Mouse (Mus musculus) neural tube, embryonic 11.5 days (tissue): ENCODE results near the gene Ganc. TPM values are rescaled to one million over a fixed set of nuclear protein-coding genes. Genes with fewer than 3 reads are reported as not detected.
A peak's percentile ranks its signal among the peaks of the same experiment; 100 is the strongest.

ENCODE experiments used
- ATAC-seq: fragments of 200-750 bp; cut with Nextera tagmentation; 2 replicates; pipeline ENCODE4 v1.8.0; 2017; ENCODE audit warnings: moderate number of reproducible peaks, mild to moderate bottlenecking, moderate TSS enrichment, moderate library complexity; ENCODE audit not compliant: insufficient read depth, low FRiP score, low TSS enrichment
- DNase-seq: peaks from one replicate; pipeline ENCODE4 v3.0.0-alpha.2; 2015; ENCODE audit warnings: low spot score
- H3K27ac ChIP-seq: fragments of 300-500 bp; sonication (generic); 2 replicates; pipeline ENCODE4 v1.5.1; 2014; ENCODE audit warnings: low read depth, mild to moderate bottlenecking, low read length
- H3K27me3 ChIP-seq: fragments of 300-500 bp; sonication (generic); 2 replicates; pipeline ENCODE4 v1.6.1; 2014; ENCODE audit warnings: mild to moderate bottlenecking, low read length, mixed read lengths; ENCODE audit not compliant: control insufficient read depth, insufficient read depth
- H3K36me3 ChIP-seq: fragments of 300-500 bp; sonication (generic); 2 replicates; pipeline ENCODE4 v1.6.1; 2014; ENCODE audit warnings: mild to moderate bottlenecking, low read length, moderate library complexity, mixed read lengths; ENCODE audit not compliant: control insufficient read depth, insufficient read depth
- H3K4me1 ChIP-seq: fragments of 300-500 bp; sonication (generic); 2 replicates; pipeline ENCODE4 v1.6.1; 2014; ENCODE audit warnings: low read length, mixed read lengths; ENCODE audit not compliant: control insufficient read depth, insufficient read depth
- H3K4me2 ChIP-seq: fragments of 300-500 bp; sonication (generic); 2 replicates; pipeline ENCODE4 v1.6.1; 2014; ENCODE audit warnings: low read depth, mild to moderate bottlenecking, moderate library complexity
- H3K4me3 ChIP-seq: fragments of 300-500 bp; sonication (generic); 2 replicates; pipeline ENCODE4 v1.5.1; 2014; ENCODE audit warnings: low read depth, low read length
- H3K9ac ChIP-seq: fragments of 300-500 bp; sonication (generic); 2 replicates; pipeline ENCODE4 v1.6.1; 2014; ENCODE audit warnings: mild to moderate bottlenecking, low read length
- H3K9me3 ChIP-seq: fragments of 300-500 bp; sonication (generic); 2 replicates; pipeline ENCODE4 v1.6.1; 2016; ENCODE audit warnings: low read length; ENCODE audit not compliant: control insufficient read depth
- WGBS: fragments of 180-500 bp; shearing (Covaris S2); extraction: QIAGEN DNeasy Blood & Tissue Kit; methylation state at CpG from one replicate; pipeline ENCODE4 v1.1.7; 2014; 5-methylcytosine and 5-hydroxymethylcytosine counted together
- polyA plus RNA-seq: library from polyadenylated mRNA; unstranded; fragments of >200 nt; fragmentation: Nextera tagmentation; extraction: Ambion mirVana; gene quantifications from 2 replicates; pipeline ENCODE4 v1.2.1, GENCODE M21; 2014

The Ganc gene
- polyA plus RNA-seq, 1 experiment from 2014 or later: 7.7 TPM

- Histone ChIP-seq H3K4me2 (no peak overlapping the region), H3K4me3 (no peak overlapping the region)
Measured at GRCm38 (mm10) chr2:120392406-120392805, 11.3 kb upstream of the Ganc start.

GRCm38 (mm10) chr2:120397951-120398350, 5.7 kb upstream of the Ganc start:
- no peak overlapping the region for H3K27ac ChIP-seq
- ATAC-seq (no peak), DNase-seq (no peak)
- no peak overlapping the region for H3K9ac ChIP-seq
- peaks cover 6% of the 10 kb centered on the region; the same call in 1 of the 2 replicates for H3K36me3 ChIP-seq
- H3K4me2 ChIP-seq: no peak overlapping the region
- H3K4me1 ChIP-seq: no peaks in the 10 kb centered on the region
- 100% methylated on average over 1 of the region's 1 CpGs for WGBS
- no peaks in the 10 kb centered on the region for H3K9me3 ChIP-seq
- no peaks in the 10 kb centered on the region for H3K27me3 ChIP-seq
- H3K4me3 ChIP-seq: no peak overlapping the region

More at GRCm38 (mm10) chr2:120392406-120392805, 11.3 kb upstream of the Ganc start:
- H3K9me3 ChIP-seq: no peaks in the 10 kb centered on the region
- H3K36me3 ChIP-seq: peaks cover 8% of the 10 kb centered on the region; the same call in 1 of the 2 replicates
- ATAC-seq (no peak), DNase-seq (no peak)
- H3K27ac ChIP-seq: no peak overlapping the region
- no peaks in the 10 kb centered on the region for H3K27me3 ChIP-seq
- no peaks in the 10 kb centered on the region for H3K4me1 ChIP-seq
- no peak overlapping the region for H3K9ac ChIP-seq

GRCm38 (mm10) chr2:120402813-120403212, 883 bp upstream of the Ganc start:
- peak overlapping the region; percentile 48; the same call in 1 of the 2 replicates for H3K4me3 ChIP-seq
- H3K27me3 ChIP-seq: no peaks in the 10 kb centered on the region
- H3K27ac ChIP-seq: no peak overlapping the region
- WGBS: 61% methylated on average over 3 of the region's 3 CpGs
- DNase-seq (no peak), ATAC-seq (no peak)
- H3K9me3 ChIP-seq: no peaks in the 10 kb centered on the region
- H3K36me3 ChIP-seq: peaks cover 2% of the 10 kb centered on the region; the same call in 1 of the 2 replicates
- H3K4me1 ChIP-seq: no peaks in the 10 kb centered on the region
- peak overlapping the region; percentile 53 for H3K4me2 ChIP-seq
- no peak overlapping the region for H3K9ac ChIP-seq

DNA sequence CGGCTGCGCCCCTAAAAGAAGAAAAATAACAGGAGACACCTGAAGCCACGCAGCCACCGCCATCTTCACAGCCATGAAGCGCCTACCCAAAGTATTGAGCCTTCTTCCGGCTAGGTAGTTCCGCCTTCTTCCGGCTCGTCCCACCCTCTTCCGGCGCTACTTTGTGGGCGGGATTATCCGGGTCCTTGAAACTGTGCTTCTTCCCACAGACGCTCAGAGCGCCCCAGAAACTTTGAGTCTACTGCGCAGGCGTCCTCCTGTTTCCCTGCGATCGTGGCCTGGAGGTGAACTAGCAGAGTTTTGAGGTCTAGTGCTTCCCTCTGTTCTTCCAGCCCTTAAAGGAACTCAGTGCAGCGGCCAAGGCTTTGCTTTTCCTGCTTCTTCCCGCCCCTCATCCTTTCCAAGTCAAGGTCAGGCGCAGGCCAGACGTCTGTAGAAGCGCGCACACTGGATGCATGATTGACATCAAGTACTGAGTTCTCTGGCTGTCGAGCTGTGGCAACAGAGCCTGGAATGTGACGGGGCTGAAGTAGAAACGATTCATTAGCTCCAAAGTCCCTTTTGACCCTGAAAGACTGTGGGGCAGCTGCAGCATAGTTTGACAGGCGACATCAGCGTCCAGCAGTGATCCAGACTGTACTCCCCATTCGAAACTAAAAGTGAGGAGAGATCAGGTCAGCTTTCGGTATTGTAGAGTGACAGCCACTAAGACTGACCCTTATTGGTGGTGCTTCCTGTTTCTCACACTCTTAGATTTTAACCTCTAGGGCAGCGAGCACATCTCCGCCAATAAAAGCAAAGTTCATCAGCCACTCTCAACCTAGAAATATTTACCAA, 508 bp downstream of the Ganc start, which contains the start of gene Tmem87a:
Tmem87a (minus strand) TSS at position 128 of the 837 bp plus-strand sequence.
- H3K4me1 ChIP-seq: no peaks in the 10 kb centered on the region
- peak; percentile 95 for DNase-seq
- peak within 1 kb of the TSS; percentile 80 for H3K4me2 ChIP-seq
- H3K9ac ChIP-seq: peak within 1 kb of the TSS; percentile 81
- ATAC-seq: peak; percentile 99
- H3K4me3 ChIP-seq: peak within 1 kb of the TSS; percentile 48
- H3K9me3 ChIP-seq: no peaks in the 10 kb centered on the region
- 2% methylated on average over 34 of the region's 34 CpGs for WGBS
- H3K27me3 ChIP-seq: no peaks in the 10 kb centered on the region
- no peaks in the 10 kb centered on the region for H3K36me3 ChIP-seq
- peak within 1 kb of the TSS; percentile 86 for H3K27ac ChIP-seq

- 34% methylated on average over 14 of the region's 14 CpGs for WGBS
- no peaks in the 10 kb centered on the region for H3K36me3 ChIP-seq
- no peaks in the 10 kb centered on the region for H3K4me1 ChIP-seq
- DNase-seq: no peak
- peak overlapping the region; percentile 86; the same call in 1 of the 2 replicates for H3K27ac ChIP-seq
- H3K4me2 ChIP-seq: peak overlapping the region; percentile 80
- no peaks in the 10 kb centered on the region for H3K9me3 ChIP-seq
- peak overlapping the region; percentile 81 for H3K9ac ChIP-seq
- H3K27me3 ChIP-seq: no peaks in the 10 kb centered on the region
- no peak for ATAC-seq
- peak overlapping the region; percentile 48 for H3K4me3 ChIP-seq
Measured at GRCm38 (mm10) chr2:120404823-120405765, 1.4 kb downstream of the Ganc start.

GRCm38 (mm10) chr2:120411096-120411628, 7.5 kb downstream of the Ganc start:
- Histone ChIP-seq H3K4me1 (no peaks in the 10 kb centered on the region), H3K9me3 (no peaks in the 10 kb centered on the region), H3K4me2 (no peak overlapping the region), H3K9ac (no peak overlapping the region), H3K27ac (no peak overlapping the region), H3K36me3 (no peaks in the 10 kb centered on the region), H3K27me3 (no peaks in the 10 kb centered on the region), H3K4me3 (no peak overlapping the region)
- ATAC-seq (no peak), DNase-seq (no peak)
- WGBS: 87% methylated on average over 3 of the region's 3 CpGs

DNA sequence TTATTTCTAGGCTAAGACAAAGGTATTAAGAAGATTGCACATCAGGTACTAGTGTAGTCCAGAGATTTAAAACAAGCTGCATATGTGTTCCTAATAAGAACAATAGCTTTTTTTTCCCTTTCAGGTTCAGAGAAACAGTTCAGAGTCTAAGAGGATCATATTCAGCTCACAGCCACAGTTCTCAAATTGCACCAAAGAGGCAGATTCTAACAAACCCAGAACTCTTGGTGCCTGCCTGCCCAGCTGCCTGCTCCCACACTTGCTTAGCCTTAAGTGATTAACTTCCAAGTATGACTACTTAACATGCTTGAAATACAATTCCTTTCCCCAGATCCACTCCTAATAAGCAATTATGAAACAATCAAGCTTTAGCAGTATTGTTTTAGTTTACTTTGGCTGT, 10.4 kb downstream of the Ganc start:
- DNase-seq: no peak
- H3K36me3 ChIP-seq: no peaks in the 10 kb centered on the region

GRCm38 (mm10) chr2:120414738-120415414, 11.2 kb downstream of the Ganc start:
- no peak overlapping the region for H3K4me2 ChIP-seq
- no peaks in the 10 kb centered on the region for H3K4me1 ChIP-seq
- DNase-seq (no peak), ATAC-seq (no peak)
- WGBS: 64% methylated on average over 1 of the region's 1 CpGs
- no peaks in the 10 kb centered on the region for H3K9me3 ChIP-seq
- no peak overlapping the region for H3K9ac ChIP-seq
- H3K27me3 ChIP-seq: no peaks in the 10 kb centered on the region
- H3K36me3 ChIP-seq: no peaks in the 10 kb centered on the region
- H3K4me3 ChIP-seq: no peak overlapping the region
- no peak overlapping the region for H3K27ac ChIP-seq

More for the DNA sequence above, 10.4 kb downstream of the Ganc start:
- Histone ChIP-seq H3K9ac (no peak overlapping the region), H3K4me3 (no peak overlapping the region), H3K4me2 (no peak overlapping the region), H3K27ac (no peak overlapping the region), H3K27me3 (no peaks in the 10 kb centered on the region), H3K9me3 (no peaks in the 10 kb centered on the region), H3K4me1 (no peaks in the 10 kb centered on the region)
- ATAC-seq: no peak
